Mouse (Mus musculus) lung, postnatal 36 days (tissue): ENCODE measurements around the gene Sav1.

Source experiments
- DNase-seq: peaks from one replicate; pipeline ENCODE4 v3.0.0; 2022; ENCODE audit warnings: mixed read lengths

The Sav1 gene

DNA sequence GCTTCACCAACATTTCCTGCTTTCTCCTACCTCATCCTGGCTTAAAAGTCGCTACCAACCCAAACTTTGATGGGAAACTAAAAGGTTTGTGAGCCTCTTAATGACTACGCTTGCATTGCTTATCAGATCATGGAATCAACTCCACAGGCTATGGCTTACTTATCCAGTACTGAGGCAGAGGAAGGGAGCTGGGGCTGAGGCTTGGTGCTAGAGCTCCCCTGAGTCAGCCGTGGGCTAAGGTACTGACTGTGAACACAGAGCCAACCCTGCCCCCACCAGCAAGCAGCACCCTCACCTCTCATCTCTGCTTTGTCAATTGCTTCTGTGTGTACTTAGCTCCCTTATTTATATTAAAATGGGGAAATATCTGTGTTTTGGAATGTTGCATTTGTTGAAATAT lies 39.3 kb downstream of the Sav1 start:
- DNase-seq, result no peak

DNA sequence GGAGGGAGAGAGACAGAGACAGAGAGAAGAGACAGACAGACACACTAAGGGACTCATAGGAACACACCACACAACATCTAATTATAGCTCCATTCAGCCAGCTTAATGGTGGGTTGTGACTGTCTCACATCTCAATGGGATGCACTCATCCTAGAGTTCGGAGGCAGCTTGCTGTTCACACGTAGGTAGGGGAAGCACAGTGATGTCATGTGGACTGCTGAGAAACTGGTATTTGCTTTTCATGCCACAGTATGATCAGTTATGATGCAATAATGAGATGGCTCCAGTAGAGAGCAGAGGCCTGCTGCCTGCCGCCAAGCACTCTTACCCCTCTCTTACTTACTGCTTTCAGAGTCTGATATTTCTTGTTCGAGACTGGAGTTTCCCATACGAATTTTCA lies 40.9 kb downstream of the Sav1 start:
- no peak for DNase-seq

- DNase-seq, result no peak
Observed at GRCm38 (mm10) chr12:69941655-69942329, 45.0 kb downstream of the Sav1 start.

GRCm38 (mm10) chr12:69939291-69939690 lies 47.5 kb downstream of the Sav1 start:
- DNase-seq, result no peak

DNA sequence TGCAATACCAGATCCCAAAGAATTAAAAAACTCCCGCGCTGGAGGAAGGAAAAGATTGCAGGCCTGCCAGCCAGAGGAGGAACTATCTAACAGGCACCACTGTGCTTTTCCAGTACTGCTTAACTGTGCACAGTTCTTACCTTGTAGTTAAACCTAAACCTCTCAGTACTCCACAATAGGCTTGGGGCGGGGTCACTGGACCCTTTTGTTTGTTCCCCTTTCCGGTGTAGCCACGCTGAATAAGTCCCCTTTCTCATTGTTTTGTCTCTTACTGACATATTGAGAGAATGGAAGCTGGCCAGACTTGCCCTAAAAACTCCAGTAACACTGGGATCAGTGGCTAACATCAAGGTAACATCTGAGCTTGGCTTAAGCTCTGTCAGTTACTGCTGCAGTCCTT lies 49.1 kb downstream of the Sav1 start:
- DNase-seq, result no peak

GRCm38 (mm10) chr12:69926716-69927115 lies 60.1 kb downstream of the Sav1 start:
- no peak for DNase-seq

DNA sequence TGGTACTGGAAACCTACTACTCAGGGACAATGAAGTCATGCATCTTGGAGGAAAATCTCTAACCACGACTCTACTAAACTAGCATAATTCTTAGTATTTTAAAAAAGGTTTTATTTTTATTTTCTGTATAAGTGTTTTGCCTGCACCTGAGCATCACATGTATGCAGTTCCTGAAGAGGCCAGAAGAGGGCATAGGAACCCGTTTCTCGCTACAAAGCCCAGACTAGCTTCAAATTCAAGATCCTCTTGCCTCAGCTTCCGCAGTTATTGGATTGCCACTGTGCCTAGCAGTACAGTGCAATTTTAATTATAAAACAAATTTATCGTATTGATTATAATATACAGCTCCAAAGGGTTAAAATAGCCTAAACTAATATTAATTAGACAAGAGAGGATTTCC lies 62.8 kb downstream of the Sav1 start:
- DNase-seq, result peak; percentile 65

- DNase-seq, result no peak
Observed at GRCm38 (mm10) chr12:69923603-69924002, 63.2 kb downstream of the Sav1 start.

GRCm38 (mm10) chr12:69923128-69923527 lies 63.7 kb downstream of the Sav1 start:
- peak; percentile 25 for DNase-seq

GRCm38 (mm10) chr12:69922099-69922498 lies 64.7 kb downstream of the Sav1 start:
- no peak for DNase-seq

DNA sequence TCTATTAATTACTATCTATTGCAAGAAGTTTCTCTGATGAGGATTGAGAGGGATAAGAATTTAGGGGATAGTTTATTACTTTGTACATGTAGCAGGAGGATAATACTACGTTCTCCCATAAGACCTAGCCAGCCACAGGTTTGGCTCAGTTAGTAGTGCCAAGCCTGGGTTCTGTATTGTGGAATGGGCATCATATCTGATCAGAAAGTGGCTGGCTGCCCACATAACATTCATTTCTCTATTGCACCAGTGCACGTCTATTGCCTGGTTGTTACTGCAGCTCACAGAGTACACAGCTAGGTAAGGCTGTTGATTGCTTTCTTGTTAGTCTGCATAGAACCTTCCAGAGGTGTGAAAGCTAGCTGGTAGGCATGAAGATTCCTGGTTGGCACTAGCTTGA lies 68.9 kb downstream of the Sav1 start:
- no peak for DNase-seq
